Mouse (Mus musculus) lung, postnatal 0 days (tissue): ENCODE measurements around the gene Kpna4. TPM values are rescaled to one million over a fixed set of nuclear protein-coding genes. Genes with fewer than 3 reads are reported as not detected.

Source experiments
- ATAC-seq: fragments of 200-750 bp; cut with Nextera tagmentation; 2 replicates; pipeline ENCODE4 v1.8.0; 2017; ENCODE audit warnings: moderate library complexity
- DNase-seq: peaks from one replicate; pipeline ENCODE4 v3.0.0-alpha.2; 2016; ENCODE audit warnings: low spot score
- H3K27ac ChIP-seq: fragments of 300-500 bp; sonication (generic); 2 replicates; pipeline ENCODE4 v1.5.1; 2014; ENCODE audit warnings: antibody characterized with exemption, mild to moderate bottlenecking, low read length, mixed read lengths
- H3K27me3 ChIP-seq: fragments of 300-500 bp; sonication (generic); replicated peaks from 2 replicates; pipeline ENCODE4 v1.6.1; 2014; ENCODE audit warnings: low read length, mixed read lengths; ENCODE audit not compliant: insufficient read depth
- H3K36me3 ChIP-seq: fragments of 300-500 bp; sonication (generic); 2 replicates; pipeline ENCODE4 v1.6.1; 2014; ENCODE audit warnings: low read length, mixed read lengths; ENCODE audit not compliant: insufficient read depth
- H3K4me1 ChIP-seq: fragments of 300-500 bp; sonication (generic); 2 replicates; pipeline ENCODE4 v1.6.1; 2014; ENCODE audit warnings: antibody characterized with exemption, low read depth, low read length, mixed read lengths; ENCODE audit not compliant: insufficient read depth
- H3K4me2 ChIP-seq: fragments of 300-500 bp; sonication (generic); replicated peaks from 2 replicates; pipeline ENCODE4 v1.6.1; 2014; ENCODE audit warnings: low read depth, mild to moderate bottlenecking, low read length, moderate library complexity, mixed read lengths
- H3K4me3 ChIP-seq: fragments of 300-500 bp; sonication (generic); 2 replicates; pipeline ENCODE4 v1.5.1; 2014; ENCODE audit warnings: low read depth, low read length
- H3K9ac ChIP-seq: fragments of 300-500 bp; sonication (generic); replicated peaks from 2 replicates; pipeline ENCODE4 v1.6.1; 2014; ENCODE audit warnings: low read depth, mild to moderate bottlenecking
- H3K9me3 ChIP-seq: fragments of 300-500 bp; sonication (generic); 2 replicates; pipeline ENCODE4 v1.6.1; 2016; ENCODE audit warnings: low read length, mixed read lengths
- CTCF ChIP-seq: IDR thresholded peaks from 2 replicates; pipeline ENCODE4 v1.5.1; 2016; ENCODE audit warnings: antibody characterized with exemption, mild to moderate bottlenecking
- EP300 ChIP-seq: IDR thresholded peaks from 2 replicates; pipeline ENCODE4 v1.6.1; 2016; ENCODE audit warnings: antibody characterized with exemption, mild to moderate bottlenecking, control low read depth
- WGBS: fragments of 180-500 bp; shearing (Covaris S2); extraction: QIAGEN DNeasy Blood & Tissue Kit; methylation state at CpG from one replicate; pipeline ENCODE4 v1.1.7; 2014; 5-methylcytosine and 5-hydroxymethylcytosine counted together
- polyA plus RNA-seq: library from polyadenylated mRNA; unstranded; fragments of >200 nt; fragmentation: Nextera tagmentation; extraction: Ambion mirVana; gene quantifications from 2 replicates; pipeline ENCODE4 v1.2.1, GENCODE M21; 2015

Gene Kpna4
- polyA plus RNA-seq, 1 experiment from 2014 or later = 24.3 TPM

DNA sequence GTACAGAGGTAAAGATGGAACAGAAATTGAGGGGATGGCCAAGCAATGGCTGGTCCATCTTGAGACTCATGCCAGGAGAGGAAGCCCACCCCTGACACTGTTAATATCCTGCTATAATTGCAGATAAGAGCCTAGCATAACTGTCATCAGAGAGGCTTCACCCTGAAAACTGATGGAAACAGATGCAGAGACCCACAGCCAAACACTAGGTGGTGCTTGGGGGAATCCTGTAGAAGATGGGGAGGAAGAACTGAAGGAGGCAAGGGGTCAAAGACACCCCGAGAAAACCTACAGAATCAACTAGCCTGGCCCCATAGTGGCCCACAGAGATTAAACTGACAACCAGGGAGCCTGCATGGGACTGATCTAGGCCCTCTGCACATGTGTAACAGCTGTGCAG, 33.5 kb upstream of the Kpna4 start:
- WGBS = 67% methylated on average over 1 of the region's 1 CpGs
- TF ChIP-seq EP300 (no peak), CTCF (no peak)

DNA sequence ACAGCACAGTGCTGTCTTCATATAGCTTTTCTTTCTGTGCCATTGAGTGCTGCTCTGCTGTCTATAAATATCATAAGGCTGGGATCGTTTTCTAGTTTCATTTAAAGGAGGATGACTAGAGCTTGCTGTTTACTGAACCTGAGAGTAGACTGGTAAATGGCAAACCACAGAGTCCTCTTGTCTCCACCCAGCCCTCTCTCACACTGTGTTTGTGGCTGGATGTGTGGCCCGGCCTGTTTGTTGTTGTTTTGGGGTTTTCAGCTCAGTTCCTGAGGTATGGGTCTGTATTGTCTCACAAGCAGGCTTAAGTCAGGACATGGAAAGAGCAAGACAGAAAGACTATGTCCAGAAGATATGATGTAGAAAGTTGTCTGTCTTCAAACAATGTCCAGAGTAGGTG, 32.6 kb upstream of the Kpna4 start:
- no peaks in the 10 kb centered on the region for H3K36me3 ChIP-seq
- ATAC-seq (no peak), DNase-seq (no peak)
- TF ChIP-seq EP300 (no peak), CTCF (no peak)
- H3K4me1 ChIP-seq = no peaks in the 10 kb centered on the region
- H3K27ac ChIP-seq = no peak overlapping the region
- whole genome bisulfite sequencing = 59% methylated on average over 2 of the region's 2 CpGs
- H3K4me3 ChIP-seq = no peak overlapping the region
- no peak overlapping the region for H3K9ac ChIP-seq
- H3K9me3 ChIP-seq = no peaks in the 10 kb centered on the region
- H3K27me3 ChIP-seq = no peaks in the 10 kb centered on the region
- no peak overlapping the region for H3K4me2 ChIP-seq

More for the DNA sequence above, 33.5 kb upstream of the Kpna4 start:
- no peak overlapping the region for H3K27ac ChIP-seq
- DNase-seq (no peak), ATAC-seq (no peak)
- H3K4me1 ChIP-seq = no peaks in the 10 kb centered on the region
- no peaks in the 10 kb centered on the region for H3K36me3 ChIP-seq
- no peak overlapping the region for H3K4me3 ChIP-seq
- H3K27me3 ChIP-seq = no peaks in the 10 kb centered on the region
- no peak overlapping the region for H3K4me2 ChIP-seq
- no peak overlapping the region for H3K9ac ChIP-seq
- H3K9me3 ChIP-seq = no peaks in the 10 kb centered on the region

DNA sequence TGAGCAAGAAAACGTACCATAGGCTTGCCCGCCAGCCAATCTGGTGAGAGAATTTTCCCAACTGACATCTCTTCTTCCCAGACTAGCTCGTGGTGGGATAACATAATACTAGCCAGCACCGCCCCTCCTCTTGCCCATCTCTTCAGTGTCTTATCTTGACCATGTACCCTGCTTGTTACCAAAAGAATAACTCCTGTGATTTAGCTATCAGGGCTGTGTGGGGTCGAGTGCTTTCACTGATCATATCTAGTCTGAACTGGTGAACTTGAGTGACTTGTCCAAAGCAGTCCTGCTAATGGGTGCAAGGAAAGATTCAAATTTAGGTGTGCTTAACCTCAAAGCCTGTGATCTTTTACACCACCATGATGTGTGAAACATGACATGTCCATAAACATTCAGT, 31.0 kb upstream of the Kpna4 start:
- Histone ChIP-seq H3K9me3 (no peaks in the 10 kb centered on the region), H3K36me3 (no peaks in the 10 kb centered on the region), H3K27me3 (no peaks in the 10 kb centered on the region), H3K9ac (no peak overlapping the region), H3K4me3 (no peak overlapping the region), H3K4me2 (no peak overlapping the region), H3K27ac (no peak overlapping the region), H3K4me1 (no peaks in the 10 kb centered on the region)
- ATAC-seq = no peak
- TF ChIP-seq EP300 (no peak), CTCF (no peak)
- DNase-seq = no peak
- WGBS = 71% methylated on average over 5 of the region's 5 CpGs

DNA sequence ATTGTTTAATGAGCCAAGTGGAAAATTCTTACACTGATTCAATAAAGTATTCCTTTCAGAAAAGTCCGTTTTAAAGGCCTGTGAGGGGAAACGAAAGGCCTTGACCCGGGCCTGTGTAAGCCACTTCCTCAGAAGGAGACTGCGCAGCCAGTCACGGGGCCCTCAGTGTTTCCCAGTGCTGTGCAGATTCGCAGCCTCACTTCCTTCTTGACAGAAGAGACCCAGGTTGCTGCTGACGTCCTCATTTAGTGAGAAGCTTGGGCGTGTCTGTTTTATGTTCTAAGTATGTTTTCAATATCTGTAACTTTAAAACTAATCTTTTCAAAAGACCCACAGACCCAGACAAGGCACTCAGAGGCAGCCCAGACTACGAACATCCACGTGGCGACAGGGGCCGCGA, 29.6 kb upstream of the Kpna4 start:
- no peak for TF ChIP-seq CTCF
- no peak for TF ChIP-seq EP300
- WGBS = 69% methylated on average over 13 of the region's 13 CpGs

DNA sequence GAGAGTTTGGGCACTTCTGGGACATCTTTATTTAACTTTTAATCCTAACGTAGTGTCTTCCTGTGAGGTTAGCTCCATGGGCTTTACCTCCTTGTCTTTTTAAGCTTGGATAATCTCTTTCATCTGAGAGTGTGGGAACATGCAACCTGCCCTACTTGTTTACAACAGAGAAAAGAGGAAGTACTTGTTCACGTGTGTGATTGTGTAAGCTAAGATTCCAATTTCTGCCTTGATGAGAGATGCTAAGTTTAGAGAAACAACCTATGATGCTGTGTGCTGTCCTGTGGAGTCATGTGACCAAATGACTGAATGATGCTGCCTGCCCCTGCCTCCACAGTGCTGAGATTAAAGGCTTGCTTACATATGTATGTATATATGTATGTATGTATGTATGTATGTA, 27.8 kb upstream of the Kpna4 start:
- no peak for TF ChIP-seq EP300
- no peak for TF ChIP-seq CTCF
- WGBS = 52% methylated on average over 2 of the region's 2 CpGs
- ATAC-seq = no peak
- no peaks in the 10 kb centered on the region for H3K4me1 ChIP-seq
- no peaks in the 10 kb centered on the region for H3K9me3 ChIP-seq
- H3K36me3 ChIP-seq = no peaks in the 10 kb centered on the region
- H3K27ac ChIP-seq = no peak overlapping the region
- peak; percentile 32 for DNase-seq
- H3K4me2 ChIP-seq = no peak overlapping the region
- no peak overlapping the region for H3K4me3 ChIP-seq
- no peak overlapping the region for H3K9ac ChIP-seq
- H3K27me3 ChIP-seq = no peaks in the 10 kb centered on the region

More for the DNA sequence above, 29.6 kb upstream of the Kpna4 start:
- Histone ChIP-seq H3K27ac (no peak overlapping the region), H3K4me1 (no peaks in the 10 kb centered on the region), H3K36me3 (no peaks in the 10 kb centered on the region), H3K4me2 (no peak overlapping the region), H3K9ac (no peak overlapping the region), H3K4me3 (no peak overlapping the region), H3K27me3 (no peaks in the 10 kb centered on the region), H3K9me3 (no peaks in the 10 kb centered on the region)
- DNase-seq = peak; percentile 44
- ATAC-seq = peak; percentile 58; the same call in 1 of the 2 replicates

DNA sequence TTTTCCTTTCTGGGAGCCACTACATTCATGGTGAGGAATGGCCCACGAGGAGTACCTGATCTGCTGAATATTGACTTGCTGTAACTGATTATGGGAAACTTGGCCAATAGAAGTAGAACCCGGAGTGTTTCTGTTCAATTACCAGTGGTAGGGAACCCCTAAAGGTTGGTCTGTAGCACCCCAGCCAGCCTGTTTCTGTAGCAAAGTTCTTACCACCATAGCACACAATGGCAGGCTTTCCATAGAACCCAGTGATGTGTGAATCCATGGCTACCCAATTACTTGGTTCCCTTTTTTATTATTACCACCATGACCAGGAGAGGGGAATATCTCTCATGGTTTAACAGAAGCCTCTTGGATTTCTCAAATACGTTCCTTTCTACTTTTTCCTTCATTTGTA, 24.0 kb upstream of the Kpna4 start:
- TF ChIP-seq CTCF (no peak), EP300 (no peak)
- H3K27ac ChIP-seq = no peak overlapping the region
- H3K4me1 ChIP-seq = no peaks in the 10 kb centered on the region
- H3K27me3 ChIP-seq = no peaks in the 10 kb centered on the region
- DNase-seq (no peak), ATAC-seq (no peak)
- H3K9me3 ChIP-seq = no peaks in the 10 kb centered on the region
- no peak overlapping the region for H3K4me2 ChIP-seq
- WGBS = 87% methylated on average over 3 of the region's 3 CpGs
- H3K4me3 ChIP-seq = no peak overlapping the region
- no peaks in the 10 kb centered on the region for H3K36me3 ChIP-seq
- H3K9ac ChIP-seq = no peak overlapping the region

DNA sequence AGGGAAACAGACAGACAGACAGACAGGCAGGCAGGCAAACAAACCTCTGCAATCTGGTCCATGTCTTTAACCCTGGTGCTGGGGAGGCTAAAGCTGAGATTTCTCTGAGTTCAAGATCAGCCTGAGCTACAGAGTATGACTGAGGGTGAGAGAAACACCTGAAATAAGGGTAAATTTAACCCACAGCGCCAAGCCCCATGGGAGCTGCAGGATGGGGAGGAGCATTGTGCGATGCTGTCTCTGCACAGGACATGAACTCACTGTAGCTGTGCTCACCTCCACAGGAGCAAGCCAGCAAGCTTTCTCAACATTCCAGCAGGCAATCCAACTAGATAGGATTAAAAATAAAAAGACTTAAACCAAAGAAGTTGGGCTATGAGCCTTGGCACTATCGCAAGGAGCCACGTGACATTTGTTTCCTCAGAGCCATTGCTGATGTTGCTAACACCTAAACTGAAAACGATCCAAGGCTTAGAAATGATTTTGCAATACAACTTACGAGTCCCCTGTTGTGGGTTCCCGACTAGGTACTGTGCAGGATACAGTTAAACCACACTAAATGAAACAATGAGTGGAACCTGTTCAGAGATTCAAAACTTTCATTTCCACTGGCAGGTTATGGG, 15.6 kb upstream of the Kpna4 start:
- no peaks in the 10 kb centered on the region for H3K9me3 ChIP-seq
- H3K4me2 ChIP-seq = no peak overlapping the region
- no peaks in the 10 kb centered on the region for H3K27me3 ChIP-seq
- DNase-seq = no peak
- no peak overlapping the region for H3K9ac ChIP-seq
- ATAC-seq = no peak
- 78% methylated on average over 7 of the region's 7 CpGs for WGBS
- no peak overlapping the region for H3K4me3 ChIP-seq
- H3K36me3 ChIP-seq = no peaks in the 10 kb centered on the region
- no peak overlapping the region for H3K27ac ChIP-seq
- no peak for TF ChIP-seq CTCF
- TF ChIP-seq EP300 = no peak
- no peaks in the 10 kb centered on the region for H3K4me1 ChIP-seq
